Mouse (Mus musculus): ENCODE measurements at regions not wholly inside any gene's neighbourhood (a gene's known extent, or its start where the extent isn't known, plus 50 kb on each side); places are given as distances from the start of the nearest gene placed in this dataset.
A peak's percentile ranks its signal among the peaks of the same experiment; 100 is the strongest.

GRCm38 (mm10) chr4:75884371-75884770 lies 606.3 kb upstream of the Dmac1 start:
- no peak for DNase-seq (ENCODE audit: low spot score)

DNA sequence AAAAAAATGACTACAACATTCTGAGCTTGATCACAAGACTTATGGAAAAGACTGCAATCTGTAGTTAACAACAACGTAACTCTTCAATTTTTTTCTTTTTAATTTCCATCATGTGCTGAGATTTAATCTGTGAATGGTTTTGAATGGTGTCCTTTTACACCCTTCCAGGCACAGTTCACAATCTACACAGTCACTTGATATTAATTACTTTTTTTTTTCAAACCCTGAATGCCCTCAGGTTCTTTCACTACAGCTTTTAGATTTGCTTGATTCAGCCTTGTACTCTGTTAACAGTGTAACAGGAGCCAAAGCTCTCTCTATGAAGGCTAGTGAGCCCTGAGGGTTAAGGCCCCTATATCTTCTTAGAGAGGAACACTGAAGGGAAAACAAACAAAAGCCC lies 591.7 kb upstream of the Dmac1 start:
- DNase-seq (ENCODE audit: low spot score), result no peak

DNA sequence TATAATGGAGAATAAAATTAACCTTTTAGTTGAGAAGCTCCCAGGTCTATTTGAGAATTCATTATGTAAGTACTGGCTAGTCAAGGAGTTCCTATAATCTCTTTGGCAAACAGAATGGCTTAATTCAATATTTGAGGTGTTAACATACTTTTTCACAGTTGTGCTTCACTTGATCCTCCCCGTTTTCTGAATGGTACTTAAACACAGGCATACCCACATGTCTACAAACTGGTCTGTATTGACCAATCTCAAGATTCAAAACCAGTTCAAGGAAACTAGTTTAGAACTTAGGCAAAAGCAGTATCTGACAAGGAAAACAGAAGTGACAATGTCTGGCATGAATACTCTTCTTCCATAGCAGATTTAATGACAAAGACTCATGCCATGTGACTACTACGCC lies 583.0 kb upstream of the Dmac1 start:
- DNase-seq (ENCODE audit: low spot score), result no peak

- DNase-seq (ENCODE audit: low spot score), result peak; percentile 71
Observed at GRCm38 (mm10) chr4:75857769-75858408, 579.8 kb upstream of the Dmac1 start.

- DNase-seq (ENCODE audit: low spot score), result peak; percentile 83
Observed at GRCm38 (mm10) chr4:75855688-75856296, 577.7 kb upstream of the Dmac1 start.

GRCm38 (mm10) chr4:75850343-75850742 lies 572.2 kb upstream of the Dmac1 start:
- DNase-seq (ENCODE audit: low spot score), result no peak

DNA sequence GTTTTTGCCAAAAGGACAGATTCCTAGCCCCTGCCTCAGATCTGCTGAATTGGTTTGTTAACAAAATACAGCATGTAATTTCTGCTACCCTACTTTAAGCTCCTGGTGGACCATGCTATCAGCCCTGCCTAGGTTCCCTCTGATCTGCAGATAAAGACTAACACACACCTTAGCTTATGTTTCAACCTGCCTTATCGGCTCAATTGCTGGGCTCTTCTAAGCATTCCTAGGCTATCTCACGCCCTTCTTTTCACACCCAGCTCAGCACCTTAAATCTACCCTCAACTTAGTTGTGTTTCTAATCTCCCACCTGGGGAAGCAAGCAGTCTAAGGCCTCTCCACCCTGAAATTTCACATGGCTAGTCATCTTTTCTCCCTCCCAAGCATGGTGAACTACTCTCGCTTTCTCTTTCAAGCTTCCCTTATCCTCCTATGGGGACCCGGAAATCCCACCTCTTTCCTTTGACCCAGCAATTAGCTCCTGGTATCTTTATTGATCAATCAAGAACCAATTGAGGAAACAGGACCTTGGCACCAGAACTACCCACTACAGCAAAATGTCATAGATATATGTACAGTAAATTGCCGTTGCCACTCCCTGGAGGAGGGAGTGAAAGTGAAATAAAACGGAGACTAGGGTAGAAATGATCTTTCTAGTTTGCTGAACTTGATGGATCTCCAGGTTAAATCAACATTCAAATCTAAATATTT lies 569.7 kb upstream of the Dmac1 start:
- DNase-seq (ENCODE audit: low spot score), result no peak

DNA sequence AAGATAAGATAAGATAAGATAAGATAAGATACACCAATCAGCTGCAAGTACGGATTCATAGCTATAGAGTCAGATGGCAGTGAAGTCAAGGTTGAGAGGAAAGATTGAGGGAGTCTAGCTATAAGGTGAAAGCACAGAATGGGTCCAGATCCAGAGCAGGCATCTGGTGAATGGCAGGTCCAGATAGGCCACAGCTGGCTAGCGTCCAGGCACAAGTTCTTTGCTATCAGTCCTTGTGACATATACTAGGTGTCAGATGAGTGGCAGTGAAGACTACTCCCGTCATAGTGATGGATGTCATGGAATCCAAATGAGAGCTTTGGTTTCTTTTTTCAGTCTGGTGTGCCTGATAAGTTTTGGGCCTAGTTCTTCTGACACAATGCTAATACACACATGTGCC lies 566.9 kb upstream of the Dmac1 start:
- no peak for DNase-seq (ENCODE audit: low spot score)

GRCm38 (mm10) chr4:75838619-75839018 lies 560.5 kb upstream of the Dmac1 start:
- DNase-seq (ENCODE audit: low spot score), result no peak

- DNase-seq (ENCODE audit: low spot score), result no peak
Observed at GRCm38 (mm10) chr4:75827082-75827711, 549.1 kb upstream of the Dmac1 start.

DNA sequence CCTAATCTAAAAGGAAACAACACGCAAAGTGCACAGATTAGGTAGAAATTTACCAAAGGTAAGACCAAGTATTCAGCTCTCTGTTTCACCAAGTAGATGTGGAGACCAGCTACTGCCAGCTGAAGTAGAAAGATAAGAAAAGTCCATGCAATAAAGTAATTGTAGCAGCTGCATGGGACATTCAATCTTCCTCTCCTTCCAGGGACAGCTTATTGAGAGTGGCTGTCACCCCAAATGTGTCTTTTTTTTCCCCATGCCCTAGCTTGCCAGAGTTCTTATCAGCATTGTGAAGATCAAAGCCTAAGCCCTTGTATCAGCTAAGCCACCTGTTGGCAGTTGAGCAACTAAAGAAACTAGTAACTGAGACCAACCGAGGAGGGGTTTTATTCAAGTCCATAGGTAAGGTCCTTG lies 541.1 kb upstream of the Dmac1 start:
- DNase-seq (ENCODE audit: low spot score), result no peak

DNA sequence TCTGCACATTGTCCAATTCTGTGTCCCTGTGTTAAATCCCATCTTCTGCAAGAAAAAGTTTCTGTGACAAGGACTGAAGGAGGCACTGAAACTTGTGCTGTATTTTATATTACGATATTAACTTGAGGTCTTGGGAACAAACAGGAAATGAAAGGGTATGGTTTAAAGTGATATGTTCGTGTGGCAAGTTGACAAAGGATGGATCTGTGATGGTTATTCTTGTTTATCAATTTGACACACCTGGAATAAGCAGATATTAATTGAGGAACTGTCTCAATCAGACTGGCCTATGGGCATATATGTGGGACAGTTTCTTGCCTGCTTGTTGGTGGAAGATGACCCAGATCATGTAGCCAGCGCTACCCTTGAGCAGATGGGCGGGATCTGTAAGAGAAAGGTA lies 537.9 kb upstream of the Dmac1 start:
- no peak for DNase-seq (ENCODE audit: low spot score)

- no peak for DNase-seq (ENCODE audit: low spot score)
Observed at GRCm38 (mm10) chr4:75812266-75812665, 534.2 kb upstream of the Dmac1 start.

GRCm38 (mm10) chr4:75801870-75802269 lies 523.8 kb upstream of the Dmac1 start:
- DNase-seq (ENCODE audit: low spot score), result no peak

DNA sequence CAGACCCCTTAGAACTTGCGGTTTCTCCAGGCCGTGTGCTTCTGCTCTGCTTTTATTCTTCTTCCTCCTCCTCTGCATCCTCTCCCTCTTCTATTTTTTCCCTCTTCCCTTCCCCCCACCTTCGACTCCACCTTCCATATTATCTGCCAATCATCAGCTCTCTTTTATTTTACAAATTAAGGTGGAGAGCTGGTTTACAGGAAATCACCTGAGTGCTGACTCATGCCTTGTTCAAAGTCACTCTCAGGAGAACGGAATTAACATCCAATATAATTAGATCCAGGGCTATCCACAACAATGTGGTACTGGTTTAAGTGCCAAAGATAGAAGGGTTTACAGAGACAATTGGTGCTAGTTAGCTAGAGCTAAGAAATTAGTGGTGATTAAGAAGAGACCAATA lies 523.1 kb upstream of the Dmac1 start:
- DNase-seq (ENCODE audit: low spot score), result no peak

- no peak for DNase-seq (ENCODE audit: low spot score)
Observed at GRCm38 (mm10) chr4:75791789-75792188, 513.7 kb upstream of the Dmac1 start.

GRCm38 (mm10) chr4:75790920-75791589 lies 513.0 kb upstream of the Dmac1 start:
- DNase-seq (ENCODE audit: low spot score), result no peak

DNA sequence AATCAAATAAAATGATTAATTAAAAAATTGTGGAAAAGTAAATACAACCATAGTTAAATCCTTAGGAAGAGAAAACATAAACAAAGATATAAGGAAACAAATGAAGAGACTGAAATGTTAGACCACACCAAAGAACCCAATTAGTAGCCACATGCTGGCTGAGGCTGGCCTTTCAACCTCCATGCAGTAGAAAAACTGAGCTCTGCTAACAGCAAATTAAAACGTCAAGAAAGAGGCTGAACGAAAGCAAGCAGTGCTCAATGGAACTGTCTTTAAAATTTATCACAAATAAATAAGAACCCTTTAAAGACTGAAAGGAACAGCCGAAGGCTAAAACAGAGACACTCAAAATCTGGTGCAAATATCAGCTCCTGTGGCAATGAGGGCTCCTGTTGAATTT lies 509.3 kb upstream of the Dmac1 start:
- no peak for DNase-seq (ENCODE audit: low spot score)

- no peak for DNase-seq (ENCODE audit: low spot score)
Observed at GRCm38 (mm10) chr4:75786391-75786790, 508.3 kb upstream of the Dmac1 start.

DNA sequence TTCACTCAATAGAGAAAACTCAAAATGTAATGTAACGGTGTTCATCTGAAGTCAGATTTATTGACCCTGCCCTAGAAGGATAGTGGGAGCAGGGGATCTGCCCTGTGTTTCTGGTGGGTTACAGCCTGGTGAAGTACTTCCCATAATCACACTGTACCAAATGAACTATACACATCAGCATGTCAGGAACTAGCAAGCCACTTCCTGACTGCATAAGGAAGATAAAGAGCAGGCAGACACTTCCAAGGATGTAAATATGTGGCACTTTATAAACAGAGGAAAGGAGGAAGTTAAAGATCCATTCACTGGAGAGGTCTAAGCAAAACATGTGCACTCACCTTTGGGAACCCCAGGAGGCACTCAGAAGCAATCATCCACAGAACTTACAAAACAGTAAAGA lies 501.4 kb upstream of the Dmac1 start:
- no peak for DNase-seq (ENCODE audit: low spot score)

DNA sequence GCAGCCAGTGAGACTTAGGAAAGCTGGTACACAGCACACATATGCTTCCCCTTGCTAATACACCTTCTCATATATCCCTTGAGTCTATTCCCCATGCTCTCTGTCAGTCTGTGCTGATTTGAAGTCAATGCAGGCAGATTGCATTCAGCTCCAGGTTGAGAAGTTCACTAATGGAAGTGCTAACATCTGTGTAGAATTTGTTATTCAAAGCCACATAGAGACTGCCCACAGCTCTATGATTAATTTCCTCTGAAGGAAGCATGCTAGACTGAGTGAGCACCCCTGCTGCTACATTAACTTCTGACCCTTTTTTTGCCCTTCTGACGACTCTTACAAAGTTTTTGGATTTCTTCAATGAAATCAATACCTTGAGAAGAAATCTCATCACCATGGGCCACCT lies 486.0 kb upstream of the Dmac1 start:
- peak; percentile 57 for DNase-seq (ENCODE audit: low spot score)

- no peak for DNase-seq (ENCODE audit: low spot score)
Observed at GRCm38 (mm10) chr4:75744605-75745004, 466.5 kb upstream of the Dmac1 start.

DNA sequence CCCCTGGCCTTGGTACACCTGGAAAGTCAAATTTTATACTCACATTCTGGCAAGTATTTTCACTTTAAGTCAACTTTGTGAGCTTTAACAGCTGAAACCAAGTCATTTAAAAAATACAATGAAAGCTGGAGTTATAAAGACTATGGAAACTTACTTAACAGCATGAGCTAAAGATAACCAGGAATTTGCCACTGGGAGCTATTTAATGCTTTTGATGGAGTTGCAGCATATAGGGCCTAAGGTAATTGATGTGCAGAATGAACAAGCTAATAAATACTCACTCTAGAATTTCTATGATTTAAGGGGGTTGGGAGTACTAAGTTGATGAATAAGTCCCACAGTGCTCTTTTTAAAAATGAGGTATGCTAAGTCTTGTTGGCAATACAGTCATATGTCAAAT lies 463.5 kb upstream of the Dmac1 start:
- DNase-seq (ENCODE audit: low spot score), result no peak
